Mouse (Mus musculus) heart, postnatal 25 days (tissue): ENCODE measurements around the gene Gm12166. TPM values are rescaled to one million over a fixed set of nuclear protein-coding genes. Genes with fewer than 3 reads are reported as not detected.
"Not testable (repeated sequence)": the region's sequence is repeated elsewhere in the genome, so short reads cannot be mapped to it uniquely, and the experiment has no call there.

ENCODE experiments used
- DNase-seq: peaks from one replicate; pipeline ENCODE4 v3.0.0; 2022; ENCODE audit warnings: low spot score
- intact Hi-C: fragments of 180-260 bp; cut with DNase I; formaldehyde crosslinking; loops from one replicate; pipeline ENCODE4 v1.15.1; 2025
- total RNA-seq, 2 experiments: library from RNA; stranded (reverse); gene quantifications; 2 replicates each; pipeline ENCODE4 v1.2.3; 2021

Gm12166 gene
- total RNA-seq, 2 experiments from 2014 or later, result 1.6 to 1.9 TPM

GRCm38 (mm10) chr11:46058011-46058410, 5.9 kb upstream of the Gm12166 start:
- intact Hi-C loops, result no loop called here
- no peak for DNase-seq

DNA sequence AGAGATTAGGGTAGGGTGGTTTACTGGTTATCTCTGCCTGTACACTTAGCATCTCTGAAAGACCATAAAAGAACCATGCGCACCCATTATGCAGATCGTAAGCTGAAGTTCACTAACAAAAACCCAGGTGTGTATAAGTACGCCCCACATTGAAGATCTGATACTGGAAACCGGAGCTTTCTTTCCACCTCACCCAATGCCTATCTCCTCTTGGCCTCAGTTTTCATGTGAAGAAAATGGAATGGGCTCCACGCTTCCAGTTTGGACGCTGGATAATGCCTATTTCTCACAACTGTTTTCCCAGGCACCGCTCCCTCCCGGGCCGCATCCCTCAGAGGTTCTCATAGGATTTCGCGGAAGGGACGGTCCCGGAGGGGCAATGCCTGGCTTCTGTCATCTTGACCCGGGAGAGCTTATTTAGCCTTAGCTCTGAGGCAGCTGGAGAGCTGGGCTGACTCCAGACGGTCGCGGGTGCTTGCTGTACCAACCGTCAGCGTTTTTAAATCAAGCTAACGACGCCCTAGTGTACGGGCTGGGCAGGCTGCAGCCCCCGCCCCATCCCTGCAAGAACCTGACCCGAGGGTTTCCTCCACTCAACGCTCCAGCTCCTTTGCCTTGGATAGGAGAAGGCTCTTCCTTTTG, 4.8 kb upstream of the Gm12166 start:
- peak; percentile 20 for DNase-seq
- intact Hi-C loops, result no loop called here

DNA sequence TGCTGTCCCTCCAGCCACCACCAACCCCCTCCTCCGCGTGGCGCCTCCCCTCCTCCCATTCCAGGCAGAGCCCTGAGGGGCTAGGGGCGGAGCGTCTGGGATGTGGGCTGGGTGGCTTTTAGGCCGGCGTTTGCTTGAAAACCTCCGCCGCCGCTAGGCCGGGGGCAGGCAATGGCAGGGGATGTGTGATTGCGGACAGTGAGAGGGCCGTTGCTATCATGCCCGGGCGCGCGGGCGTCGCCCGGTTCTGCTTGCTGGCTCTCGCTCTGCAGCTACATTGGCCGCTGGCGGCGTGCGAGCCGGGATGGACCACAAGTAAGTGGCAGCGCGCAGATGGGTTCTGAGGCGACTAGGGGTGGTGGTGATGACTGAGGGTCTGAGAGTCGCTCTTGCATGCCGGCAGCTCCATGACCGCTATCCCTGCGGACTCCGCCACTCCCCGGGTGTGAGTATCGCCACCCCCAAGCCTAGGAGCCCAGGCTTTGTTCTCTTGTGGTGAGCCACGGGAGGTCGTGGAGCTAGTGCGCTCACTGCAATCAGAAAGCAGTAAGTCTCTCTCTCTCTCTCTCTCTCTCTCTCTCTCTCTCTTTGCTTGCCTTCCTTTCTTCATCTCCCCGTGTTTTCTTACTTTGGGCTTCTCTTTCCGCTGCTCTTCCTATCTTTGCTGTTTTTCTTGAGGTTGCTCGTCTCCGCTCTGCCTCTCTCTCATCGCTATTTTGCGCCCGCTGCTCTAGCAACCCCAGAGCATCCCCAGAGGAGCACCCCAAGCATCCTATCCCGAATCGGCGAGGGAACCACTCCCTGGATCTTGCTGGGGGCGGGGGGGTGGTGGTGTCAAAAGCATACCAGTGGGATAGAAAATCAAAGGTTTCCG, 4.0 kb upstream of the Gm12166 start, which contains the start of gene Adam19:
Gene Adam19 (plus strand): TSS at position 97 of the 874 bp plus-strand sequence.
- intact Hi-C loops, result no loop called here
- peak; percentile 67 for DNase-seq

GRCm38 (mm10) chr11:46054911-46055895, 3.1 kb upstream of the Gm12166 start:
- DNase-seq, result no peak
- intact Hi-C loops, result loop anchor here (5.0 kb wide), 1 partner anchor 38 kb away; no protein-coding TSS in a partner anchor

GRCm38 (mm10) chr11:46054311-46054710, 2.2 kb upstream of the Gm12166 start:
- DNase-seq, result no peak
- intact Hi-C loops, result loop anchor here (5.0 kb wide), 1 partner anchor 37 kb away; no protein-coding TSS in a partner anchor

DNA sequence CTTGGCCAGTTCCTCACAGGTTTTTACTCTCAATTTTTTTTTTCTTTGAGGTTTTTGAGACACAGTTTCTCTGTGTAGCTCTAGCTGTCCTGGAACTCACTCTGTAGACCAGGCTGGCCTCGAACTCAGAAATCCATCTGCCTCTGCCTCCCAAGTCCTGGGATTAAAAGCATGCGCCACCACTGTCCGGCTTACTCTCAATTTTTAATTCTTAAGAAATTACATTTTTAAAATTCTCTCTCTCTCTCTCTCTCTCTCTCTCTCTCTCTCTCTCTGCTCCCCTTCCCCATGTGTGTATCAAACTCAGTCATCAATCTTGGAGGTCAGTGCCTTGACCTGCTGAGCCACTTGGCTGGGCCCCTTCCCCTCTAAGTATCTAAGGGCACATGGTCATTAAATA, 1.3 kb upstream of the Gm12166 start:
- intact Hi-C loops, result loop anchor here (2.0 to 5.0 kb wide), 2 partner anchors 36 to 161 kb away; no protein-coding TSS in a partner anchor

DNA sequence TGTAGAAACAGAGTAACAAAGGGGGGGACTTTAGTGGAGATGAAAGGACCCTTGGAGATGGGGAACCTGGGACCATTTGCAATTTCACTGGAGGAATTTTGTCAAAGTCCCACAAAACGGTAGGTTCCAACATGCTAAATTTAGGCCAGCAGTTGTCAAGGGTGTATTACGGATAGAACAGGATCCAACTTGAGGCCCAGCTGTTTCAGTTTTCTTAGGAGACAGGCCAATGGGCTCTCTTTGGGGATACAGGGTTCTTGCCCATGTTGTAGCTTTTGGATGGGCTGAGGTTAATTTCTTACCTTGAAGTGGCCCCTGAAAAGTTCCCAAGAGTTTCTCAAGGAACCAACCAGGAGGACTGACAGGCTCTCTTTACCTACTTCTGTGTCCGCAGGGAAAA, 4.9 kb downstream of the Gm12166 start:
- intact Hi-C loops, result no loop called here
- DNase-seq, result no peak

More for the DNA sequence above, 1.3 kb upstream of the Gm12166 start:
- not testable (repeated sequence) for DNase-seq

GRCm38 (mm10) chr11:46044781-46045180, 7.3 kb downstream of the Gm12166 start:
- intact Hi-C loops, result no loop called here
- DNase-seq, result no peak

DNA sequence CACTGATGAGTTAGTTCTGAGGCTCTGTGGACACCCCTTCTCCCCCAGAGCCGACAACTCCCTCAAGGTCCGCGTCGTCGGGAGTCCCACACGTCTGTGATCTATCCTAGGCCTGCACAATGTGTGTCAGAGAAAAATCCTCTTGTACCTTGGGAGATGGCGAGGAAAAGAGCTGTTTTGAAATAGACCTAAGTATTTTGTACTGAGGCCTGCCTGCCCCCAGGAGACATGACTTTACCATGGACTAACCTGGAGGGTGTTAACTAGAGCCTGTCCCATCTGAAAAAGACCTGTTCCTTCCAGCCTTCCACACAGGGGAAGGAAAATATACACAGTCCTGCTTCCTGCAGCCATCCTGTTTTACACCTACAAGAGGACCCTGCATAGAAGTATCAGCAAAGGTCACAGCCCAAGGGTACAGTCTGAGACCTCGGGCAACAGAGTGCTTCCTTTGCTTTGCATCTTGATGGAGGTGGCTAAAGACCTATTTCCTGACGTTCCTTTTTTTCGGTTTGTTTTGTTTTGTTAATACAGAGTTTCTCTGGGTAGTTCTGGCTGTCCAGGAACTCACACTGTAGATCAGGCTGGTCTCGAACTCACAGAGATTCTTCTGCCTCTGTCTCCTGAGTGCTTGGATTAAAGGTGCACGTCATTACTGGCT, 10.4 kb downstream of the Gm12166 start:
- DNase-seq, result no peak
- intact Hi-C loops, result no loop called here

- no peak for DNase-seq
- intact Hi-C loops, result no loop called here
Observed at GRCm38 (mm10) chr11:46040841-46041556, 11.1 kb downstream of the Gm12166 start.

DNA sequence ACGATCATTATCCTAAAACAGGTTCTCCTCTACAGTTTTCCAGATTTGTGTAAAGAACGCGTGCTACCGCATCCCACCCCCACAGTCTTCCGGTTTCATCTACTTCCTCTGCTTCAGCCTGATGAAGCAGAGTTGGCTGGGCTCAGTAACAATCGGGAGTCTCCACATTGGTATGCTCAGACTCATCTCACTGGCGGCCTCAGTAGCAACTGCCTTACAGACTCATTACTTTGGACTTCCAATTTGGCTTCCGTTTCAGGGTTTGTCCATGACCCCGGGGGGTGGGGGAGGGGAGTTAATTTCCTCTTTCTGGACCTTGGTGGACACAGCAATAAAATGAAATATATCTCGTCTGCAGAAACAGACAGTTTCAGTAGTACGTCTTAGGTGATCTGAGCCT, 12.8 kb downstream of the Gm12166 start:
- intact Hi-C loops, result no loop called here
- no peak for DNase-seq

DNA sequence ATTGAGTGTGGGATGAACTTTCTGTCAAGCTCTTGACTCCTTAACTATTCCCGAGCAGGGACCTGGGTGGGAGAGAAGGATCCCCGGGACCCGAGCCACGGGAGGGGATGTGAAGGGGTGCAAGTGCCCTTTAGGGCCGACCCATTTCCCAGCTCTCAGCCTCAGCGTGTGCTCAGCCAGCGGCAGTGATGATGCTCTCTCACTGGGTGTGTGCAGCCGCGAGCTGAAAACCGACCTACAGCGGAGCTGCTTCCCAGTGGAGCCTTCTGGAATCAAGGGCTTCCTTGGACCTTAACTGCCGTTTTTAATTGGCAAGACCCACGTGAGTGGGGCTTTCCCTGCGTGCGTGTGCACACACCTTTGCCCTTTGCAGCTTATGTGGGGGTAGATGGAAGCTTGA, 13.2 kb downstream of the Gm12166 start:
- DNase-seq, result no peak
- intact Hi-C loops, result no loop called here

DNA sequence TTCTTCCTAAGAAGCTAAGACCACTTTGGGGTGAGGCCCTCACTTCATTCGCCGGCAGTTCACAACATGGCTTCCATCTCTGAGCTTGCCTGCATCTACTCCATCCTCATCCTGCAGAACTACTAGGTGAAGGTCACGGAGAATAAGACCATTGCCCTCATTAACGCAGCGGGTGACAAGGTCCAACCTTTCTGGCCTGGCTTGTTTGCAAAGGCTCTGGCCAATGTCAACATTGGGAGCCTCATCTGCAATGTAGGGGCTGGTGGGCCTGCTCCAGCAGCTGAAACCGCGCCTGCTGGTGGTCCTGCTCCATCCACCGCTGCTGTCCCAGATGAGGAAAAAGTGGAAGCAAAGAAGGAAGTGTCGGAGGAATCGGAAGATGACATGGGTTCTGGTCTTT, 15.7 kb downstream of the Gm12166 start:
- DNase-seq, result no peak
- intact Hi-C loops, result no loop called here

DNA sequence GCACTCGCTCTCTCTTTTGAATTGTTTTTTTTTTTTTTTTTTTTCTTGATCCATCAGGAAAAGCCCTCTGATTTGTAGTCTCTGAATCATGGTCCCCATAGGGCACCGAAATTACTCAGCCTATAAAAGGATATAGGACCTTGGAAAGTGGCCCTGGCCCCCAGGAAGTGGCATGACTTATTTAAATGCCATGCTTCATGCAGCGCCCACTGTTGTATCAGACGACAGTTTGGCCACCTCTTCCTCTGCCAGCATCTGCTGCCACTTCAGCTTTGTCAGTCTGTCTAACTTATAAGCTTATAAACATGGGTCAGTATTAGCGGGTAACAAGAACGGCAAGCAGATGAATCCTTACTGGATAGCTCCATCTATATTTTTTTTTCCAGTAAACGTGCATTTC, 19.2 kb downstream of the Gm12166 start:
- DNase-seq, result no peak
- intact Hi-C loops, result no loop called here

GRCm38 (mm10) chr11:46031470-46031869, 20.7 kb downstream of the Gm12166 start:
- intact Hi-C loops, result no loop called here
- no peak for DNase-seq

DNA sequence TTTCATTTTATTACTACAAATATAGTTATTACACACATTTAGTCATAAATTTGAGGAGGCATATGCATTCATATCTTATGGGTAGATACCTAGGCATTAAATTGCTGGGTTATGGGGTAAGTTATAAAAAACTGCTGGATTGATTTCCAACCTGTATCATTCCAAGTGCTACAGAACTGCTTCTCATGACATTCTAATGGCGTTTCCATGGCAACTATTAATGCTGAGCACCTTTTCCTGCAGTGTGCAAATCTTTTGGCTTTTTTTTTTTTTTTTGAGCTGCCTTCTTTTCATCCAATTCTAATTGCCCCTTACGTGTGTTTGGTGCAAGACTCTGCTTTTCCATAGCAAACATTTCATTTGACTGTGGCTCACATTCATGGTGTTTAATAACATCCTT, 22.1 kb downstream of the Gm12166 start:
- intact Hi-C loops, result no loop called here
- no peak for DNase-seq

DNA sequence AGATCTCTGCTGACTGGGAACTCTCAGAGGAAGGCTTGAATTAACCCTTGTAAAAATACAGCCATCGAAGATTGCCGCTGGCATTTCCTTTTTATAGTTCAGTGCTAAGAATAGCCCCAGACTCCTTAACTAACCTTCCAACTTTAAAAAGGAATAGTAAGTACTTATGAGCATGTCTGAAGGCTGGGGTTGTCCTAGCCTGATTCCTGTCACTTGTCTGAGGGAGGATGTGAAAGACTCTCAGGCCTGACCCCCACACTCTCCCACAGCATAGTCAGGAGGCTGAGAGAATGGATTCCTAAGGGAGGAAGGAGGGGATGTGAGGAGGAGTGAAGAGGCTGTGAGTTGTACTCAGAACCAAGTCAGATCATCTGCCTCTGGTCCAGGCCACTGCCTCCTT, 22.6 kb downstream of the Gm12166 start:
- no peak for DNase-seq
- intact Hi-C loops, result no loop called here

GRCm38 (mm10) chr11:46027952-46028814, 23.9 kb downstream of the Gm12166 start:
- intact Hi-C loops, result no loop called here
- no peak for DNase-seq
